Mouse (Mus musculus): Measurements from ENCODE around the gene Bpnt1.

Gene Bpnt1

DNA sequence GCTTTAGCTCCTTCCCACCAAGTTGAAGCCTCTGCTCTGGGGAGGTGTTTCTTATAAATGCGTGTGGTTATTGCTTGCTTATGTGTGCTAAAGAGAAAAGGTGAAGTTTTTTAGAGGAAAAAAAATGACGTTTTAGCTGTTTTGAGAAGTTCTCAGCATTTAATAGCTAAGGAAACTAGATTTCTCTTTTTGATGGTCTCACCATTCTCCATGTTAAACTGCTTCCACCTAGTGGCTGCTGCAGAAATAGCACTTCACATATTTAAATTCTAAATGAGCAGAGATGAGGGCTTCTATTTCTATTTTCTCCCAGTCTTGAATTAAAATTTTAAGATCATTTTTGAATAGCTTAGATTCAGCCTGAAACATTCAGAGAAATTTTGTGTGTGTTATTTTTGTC lies 72.1 kb downstream of the Bpnt1 start:
- DNase-seq (ENCODE audit: low spot score in 2 of 2): peak in 1 of 2 experiments; percentile 26

DNA sequence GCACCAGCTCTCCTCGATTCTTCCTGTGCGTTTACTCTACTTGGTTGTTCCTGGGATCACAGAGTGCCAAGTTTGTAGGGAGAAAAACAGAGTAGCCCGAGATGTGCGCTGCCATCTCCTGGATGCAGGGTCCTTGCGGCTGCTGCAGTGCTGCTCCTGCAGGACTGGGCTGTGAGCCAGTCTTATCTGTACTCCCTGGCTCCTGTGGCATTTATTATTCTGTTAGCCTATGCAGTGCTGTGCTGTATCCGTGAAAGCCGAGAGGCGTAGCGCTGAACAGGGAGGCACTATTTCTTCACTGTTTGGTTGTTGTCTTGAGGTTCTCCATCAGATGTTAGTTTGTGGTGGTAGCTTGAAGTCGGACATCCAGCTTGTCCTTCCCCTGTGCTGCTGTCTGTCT lies 74.0 kb downstream of the Bpnt1 start:
- DNase-seq (ENCODE audit: low spot score in 2 of 2): no peak
